Comparison of ENCODE assay signal across 8 mouse cellular contexts in genomic region chr11:118460280-118460679, GRCm38 (mm10). TPM values are rescaled to one million over a fixed set of nuclear protein-coding genes. Genes with fewer than 3 reads are reported as not detected.
DNase-seq lines count a peak whose midpoint lies in the region; ATAC-seq and TF ChIP-seq lines count a peak whose summit lies in the region.
"Had no signal": no experiment of that assay in that cellular context is flagged by ENCODE, and none has a peak within 500 bp of the region (broad histone marks: within the 10 kb centered on the region; RNA-seq: fewer than 3 reads in every experiment).

No protein-coding gene starts in this region.

- no peak overlapping the region for H3K27ac ChIP-seq in limb, embryonic 10.5 days
- no peak overlapping the region for H3K27ac ChIP-seq in kidney, embryonic 16.5 days (ENCODE audit: low read length)
- H3K27ac ChIP-seq: forebrain, embryonic 12.5 days had no signal

- no peaks in the 10 kb centered on the region for H3K9me3 ChIP-seq in limb, embryonic 10.5 days (replicated peaks)
- peaks cover 3% of the 10 kb centered on the region; the same call in 1 of the 2 replicates for H3K9me3 ChIP-seq in kidney, embryonic 16.5 days (ENCODE audit: low read length)

- H3K36me3 ChIP-seq in limb, embryonic 10.5 days: no peaks in the 10 kb centered on the region
- no peaks in the 10 kb centered on the region for H3K36me3 ChIP-seq in kidney, embryonic 16.5 days (ENCODE audit: insufficient read depth, low read length)
- H3K36me3 ChIP-seq: forebrain, embryonic 12.5 days had no signal

- ATAC-seq in kidney, embryonic 16.5 days (ENCODE audit: low FRiP score, low TSS enrichment): no peak

- no peak overlapping the region for H3K9ac ChIP-seq in kidney, embryonic 16.5 days (replicated peaks; ENCODE audit: low read length)
- H3K9ac ChIP-seq: forebrain, embryonic 12.5 days had no signal

- H3K4me1 ChIP-seq in lung, adult 2 months (ENCODE audit: control insufficient read depth, insufficient read depth, low read length): no peaks in the 10 kb centered on the region; the same call in none of the 2 replicates
- H3K4me1 ChIP-seq in limb, embryonic 10.5 days: peaks cover 18% of the 10 kb centered on the region
- H3K4me1 ChIP-seq in kidney, embryonic 16.5 days (ENCODE audit: insufficient read depth, low read length): peaks cover 12% of the 10 kb centered on the region
- H3K4me1 ChIP-seq: forebrain, embryonic 12.5 days had no signal

- WGBS in lung, adult 2 months: 67% methylated on average over 6 of the region's 6 CpGs
- 70% methylated on average over 6 of the region's 6 CpGs for WGBS in limb, embryonic 10.5 days
- WGBS in kidney, embryonic 16.5 days: 70% methylated on average over 6 of the region's 6 CpGs

- TF ChIP-seq POLR2A in lung, adult 2 months (IDR thresholded peaks at IDR 0.05; ENCODE audit: borderline replicate concordance, extremely low read depth, low read depth, low read length): no peak

- H3K4me3 ChIP-seq in lung, adult 2 months (replicated peaks; ENCODE audit: extremely low read depth, low read depth, low read length): no peak overlapping the region
- no peak overlapping the region for H3K4me3 ChIP-seq in limb, embryonic 10.5 days
- no peak overlapping the region for H3K4me3 ChIP-seq in kidney, embryonic 16.5 days (ENCODE audit: low read length)
- H3K4me3 ChIP-seq: forebrain, embryonic 12.5 days had no signal

- H3K27me3 ChIP-seq in limb, embryonic 10.5 days (ENCODE audit: low read depth, poor library complexity, severe bottlenecking): no peaks in the 10 kb centered on the region
- H3K27me3 ChIP-seq in kidney, embryonic 16.5 days (ENCODE audit: insufficient read depth, low read length): no peaks in the 10 kb centered on the region

- H3K4me2 ChIP-seq in kidney, embryonic 16.5 days (replicated peaks; ENCODE audit: low read depth, low read length): no peak overlapping the region
- H3K4me2 ChIP-seq: forebrain, embryonic 12.5 days had no signal

- peak; percentile 61 for TF ChIP-seq CTCF in lung, adult 2 months (IDR thresholded peaks at IDR 0.05; ENCODE audit: insufficient read depth, low read length)

- no peak for DNase-seq in lung, adult 2 months
- no peak for DNase-seq in lung, adult 18-20 months
- peak; percentile 48 for DNase-seq in NIH3T3 (ENCODE audit: low read depth)
- peak; percentile 53 for DNase-seq in limb, embryonic 10.5 days (ENCODE audit: low spot score)
- DNase-seq in thymus, postnatal 14 days: peak; percentile 59
- DNase-seq in urinary bladder, postnatal 36 days (ENCODE audit: low spot score in 2 of 2): no peak

RNA-seq across cellular contexts. Expression of gene Engase, which starts 16.3 kb away (rescaled TPM):
- 12.9 and 17.0 TPM in 2 replicates for polyA plus RNA-seq in lung, adult 2 months (2012; rRNA removed)
- 7.1 and 8.8 TPM in 2 replicates for polyA plus RNA-seq in limb, embryonic 10.5 days (2016; fragmentation: Nextera tagmentation; extraction: Ambion mirVana)
- 6.1 and 7.5 TPM in 2 replicates for polyA plus RNA-seq in kidney, embryonic 16.5 days (2015; fragmentation: Nextera tagmentation; extraction: Ambion mirVana)

RNA-seq across cellular contexts. Expression of gene C1qtnf1, which starts 32.3 kb away (rescaled TPM):
- polyA plus RNA-seq in lung, adult 2 months (2012; rRNA removed): 17.9 and 21.8 TPM in 2 replicates
- polyA plus RNA-seq in limb, embryonic 10.5 days (2016; fragmentation: Nextera tagmentation; extraction: Ambion mirVana): 1.9 and 3.1 TPM in 2 replicates
- polyA plus RNA-seq in kidney, embryonic 16.5 days (2015; fragmentation: Nextera tagmentation; extraction: Ambion mirVana): 8.2 and 8.3 TPM in 2 replicates

RNA-seq across cellular contexts. Expression of gene Cant1, which starts 41.4 kb away (rescaled TPM):
- polyA plus RNA-seq in lung, adult 2 months (2012; rRNA removed): 55.9 and 61.9 TPM in 2 replicates
- polyA plus RNA-seq in limb, embryonic 10.5 days (2016; fragmentation: Nextera tagmentation; extraction: Ambion mirVana): 24.1 and 25.9 TPM in 2 replicates
- 30.6 and 30.9 TPM in 2 replicates for polyA plus RNA-seq in kidney, embryonic 16.5 days (2015; fragmentation: Nextera tagmentation; extraction: Ambion mirVana)

RNA-seq across cellular contexts. Expression of gene Lgals3bp, which starts 58.4 kb away (rescaled TPM):
- 259 and 311 TPM in 2 replicates for polyA plus RNA-seq in lung, adult 2 months (2012; rRNA removed)
- 2.7 and 3.4 TPM in 2 replicates for polyA plus RNA-seq in limb, embryonic 10.5 days (2016; fragmentation: Nextera tagmentation; extraction: Ambion mirVana)
- 14.9 and 18.1 TPM in 2 replicates for polyA plus RNA-seq in kidney, embryonic 16.5 days (2015; fragmentation: Nextera tagmentation; extraction: Ambion mirVana)

Comparison
In these comparisons a context has a peak if more than half of its experiments do, and no peak if none do; other contexts are left out.
1. DNase-seq: peak in NIH3T3 (single experiment), limb, embryonic 10.5 days (single experiment) and thymus, postnatal 14 days (single experiment); none in lung, adult 2 months (single experiment), lung, adult 18-20 months (0 of 2) and urinary bladder, postnatal 36 days (0 of 2).